Mouse (Mus musculus): Measurements from ENCODE around the gene Atf6b. TPM values are rescaled to one million over a fixed set of nuclear protein-coding genes. Genes with fewer than 3 reads are reported as not detected.

Gene Atf6b
- polyA plus RNA-seq, 1 experiment from 2014 or later, result 84.6 TPM

DNA sequence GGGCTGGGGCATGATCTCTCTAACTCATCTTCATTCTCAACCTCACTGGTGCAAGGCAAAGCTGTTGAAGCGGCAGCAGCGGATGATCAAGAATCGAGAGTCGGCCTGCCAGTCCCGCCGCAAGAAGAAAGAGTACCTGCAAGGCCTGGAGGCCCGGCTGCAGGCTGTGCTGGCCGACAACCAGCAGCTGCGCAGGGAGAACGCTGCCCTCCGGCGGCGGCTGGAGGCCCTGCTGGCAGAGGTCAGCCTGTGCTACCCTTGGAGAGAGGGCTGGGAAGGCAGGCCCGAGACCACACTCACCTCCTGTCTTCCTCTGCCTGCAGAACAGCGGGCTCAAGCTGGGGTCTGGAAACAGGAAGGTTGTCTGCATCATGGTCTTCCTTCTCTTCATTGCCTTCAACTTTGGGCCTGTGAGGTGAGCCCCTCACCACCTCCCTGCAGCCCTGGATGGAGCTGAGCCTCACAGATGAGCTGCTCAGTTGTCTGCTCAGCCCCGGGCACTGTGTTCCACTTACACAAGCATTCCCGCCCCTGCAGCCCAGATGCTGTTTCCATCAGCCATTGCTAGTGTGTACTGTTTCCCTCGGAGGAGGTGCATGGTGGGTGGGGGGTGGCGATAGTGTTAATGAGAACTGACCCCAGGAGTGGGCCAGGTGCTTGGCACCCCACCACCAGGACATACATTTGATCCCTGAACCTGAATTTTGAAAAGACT is 4.7 kb downstream of the Atf6b start:
- ATAC-seq (ENCODE audit: borderline replicate concordance, extremely low read depth, low FRiP score, low TSS enrichment), result no peak
- Histone ChIP-seq H3K27ac (no peak overlapping the region), H3K9ac (no peak overlapping the region), H3K9me3 (no peaks in the 10 kb centered on the region), H3K4me2 (no peak overlapping the region), H3K4me3 (no peak overlapping the region), H3K27me3 (no peaks in the 10 kb centered on the region), H3K36me3 (peaks cover 45% of the 10 kb centered on the region), H3K4me1 (peaks cover 38% of the 10 kb centered on the region)
- 49% methylated on average over 19 of the region's 19 CpGs for WGBS

DNA sequence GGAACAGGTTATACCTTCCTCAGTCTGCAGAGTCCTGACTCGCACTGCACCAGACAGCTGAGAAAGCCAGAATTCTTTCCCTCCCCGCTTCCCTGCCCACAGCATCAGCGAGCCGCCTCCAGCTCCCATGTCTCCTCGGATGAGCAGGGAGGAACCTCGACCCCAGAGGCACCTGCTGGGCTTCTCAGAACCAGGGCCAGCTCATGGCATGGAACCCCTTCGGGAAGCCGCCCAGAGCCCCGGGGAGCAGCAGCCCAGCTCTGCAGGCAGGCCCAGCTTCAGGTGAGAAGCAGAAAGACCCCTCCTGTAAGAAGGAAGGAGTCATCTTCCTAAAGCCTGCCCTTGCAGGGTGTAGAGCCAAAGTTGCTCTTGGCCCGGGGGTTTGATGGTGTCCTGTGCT is 5.6 kb downstream of the Atf6b start:
- no peak overlapping the region for H3K27ac ChIP-seq
- no peak for ATAC-seq (ENCODE audit: borderline replicate concordance, extremely low read depth, low FRiP score, low TSS enrichment)
- H3K4me2 ChIP-seq, result no peak overlapping the region
- H3K36me3 ChIP-seq, result peaks cover 45% of the 10 kb centered on the region
- no peaks in the 10 kb centered on the region for H3K9me3 ChIP-seq
- no peak overlapping the region for H3K4me3 ChIP-seq
- H3K27me3 ChIP-seq, result no peaks in the 10 kb centered on the region
- H3K4me1 ChIP-seq, result peaks cover 37% of the 10 kb centered on the region
- WGBS, result 87% methylated on average over 10 of the region's 10 CpGs
- H3K9ac ChIP-seq, result no peak overlapping the region

DNA sequence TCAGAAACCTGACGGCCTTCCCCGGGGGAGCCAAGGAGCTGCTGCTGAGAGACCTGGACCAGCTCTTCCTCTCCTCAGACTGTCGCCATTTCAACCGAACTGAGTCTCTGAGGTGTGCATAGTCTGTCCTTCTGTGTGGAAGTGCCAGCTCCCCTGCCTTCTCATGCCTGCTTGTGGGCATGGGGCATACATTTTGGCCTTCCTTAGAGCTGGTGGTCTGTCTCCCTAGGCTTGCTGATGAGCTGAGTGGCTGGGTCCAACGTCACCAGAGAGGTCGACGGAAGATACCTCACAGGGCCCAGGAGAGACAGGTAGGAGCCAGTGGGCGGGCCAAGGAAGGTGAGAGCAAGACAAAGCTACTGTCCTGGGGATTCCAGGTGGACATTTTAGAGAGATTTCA is 6.0 kb downstream of the Atf6b start:
- Histone ChIP-seq H3K36me3 (peaks cover 45% of the 10 kb centered on the region), H3K27ac (no peak overlapping the region)
- WGBS, result 90% methylated on average over 8 of the region's 8 CpGs

DNA sequence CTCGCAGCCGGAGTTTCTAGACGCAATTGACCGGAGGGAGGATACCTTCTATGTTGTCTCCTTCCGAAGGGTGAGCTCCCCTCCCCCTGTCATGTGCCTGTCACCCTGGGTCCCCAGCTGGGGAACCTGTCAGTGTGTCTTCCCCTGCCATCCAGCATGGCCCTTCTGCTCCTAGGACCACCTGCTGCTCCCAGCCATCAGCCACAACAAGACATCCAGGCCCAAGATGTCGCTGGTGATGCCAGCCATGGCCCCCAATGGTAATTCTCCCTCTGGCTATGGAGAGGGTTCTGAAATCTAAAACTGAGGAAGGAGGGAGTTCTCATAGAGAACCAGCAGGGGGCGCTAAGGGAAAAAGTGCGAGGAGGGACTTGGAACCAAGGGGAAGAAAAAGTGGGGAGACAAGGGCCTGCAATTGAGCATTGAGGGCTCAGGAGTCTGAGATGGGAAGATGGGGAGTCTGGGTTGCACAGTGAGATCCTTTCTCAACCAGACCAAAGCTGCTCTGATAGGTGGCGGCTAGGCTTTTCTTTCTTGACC is 6.9 kb downstream of the Atf6b start:
- no peaks in the 10 kb centered on the region for H3K9me3 ChIP-seq
- no peak overlapping the region for H3K27ac ChIP-seq
- H3K36me3 ChIP-seq, result peaks cover 45% of the 10 kb centered on the region
- H3K27me3 ChIP-seq, result peaks cover 4% of the 10 kb centered on the region; the same call in 1 of the 2 replicates
- no peak for ATAC-seq (ENCODE audit: borderline replicate concordance, extremely low read depth, low FRiP score, low TSS enrichment)
- no peak overlapping the region for H3K4me3 ChIP-seq
- no peak overlapping the region for H3K4me2 ChIP-seq
- H3K4me1 ChIP-seq, result peaks cover 27% of the 10 kb centered on the region
- WGBS, result 63% methylated on average over 9 of the region's 9 CpGs
- no peak overlapping the region for H3K9ac ChIP-seq

More for the DNA sequence above, 6.0 kb downstream of the Atf6b start:
- Histone ChIP-seq H3K4me2 (no peak overlapping the region), H3K27me3 (no peaks in the 10 kb centered on the region; the same call in 1 of the 2 replicates), H3K4me3 (no peak overlapping the region), H3K9me3 (no peaks in the 10 kb centered on the region), H3K9ac (no peak overlapping the region), H3K4me1 (peaks cover 33% of the 10 kb centered on the region)
- no peak for ATAC-seq (ENCODE audit: borderline replicate concordance, extremely low read depth, low FRiP score, low TSS enrichment)

DNA sequence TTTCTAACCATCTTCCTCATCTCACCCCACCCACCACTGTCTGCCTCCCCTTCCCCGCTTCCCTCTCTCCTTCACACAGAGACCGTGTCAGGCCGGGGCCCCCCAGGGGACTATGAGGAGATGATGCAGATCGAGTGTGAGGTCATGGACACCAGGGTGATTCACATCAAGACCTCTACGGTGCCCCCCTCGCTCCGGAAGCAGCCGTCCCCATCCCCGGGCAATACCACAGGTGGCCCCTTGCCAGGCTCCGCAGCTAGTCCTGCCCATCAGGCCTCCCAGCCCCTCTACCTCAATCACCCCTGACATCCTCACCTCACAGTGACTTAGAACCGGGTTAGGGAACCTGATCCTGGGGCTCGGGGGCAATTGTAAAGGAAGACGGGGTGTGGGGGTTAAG is 7.4 kb downstream of the Atf6b start:
- H3K36me3 ChIP-seq, result peaks cover 41% of the 10 kb centered on the region
- no peak for ATAC-seq (ENCODE audit: borderline replicate concordance, extremely low read depth, low FRiP score, low TSS enrichment)
- no peak overlapping the region for H3K4me3 ChIP-seq
- H3K27ac ChIP-seq, result no peak overlapping the region; the same call in 1 of the 2 replicates
- 91% methylated on average over 13 of the region's 13 CpGs for WGBS
- peaks cover 10% of the 10 kb centered on the region for H3K27me3 ChIP-seq
- no peak overlapping the region for H3K9ac ChIP-seq
- peaks cover 27% of the 10 kb centered on the region for H3K4me1 ChIP-seq
- no peaks in the 10 kb centered on the region for H3K9me3 ChIP-seq
- H3K4me2 ChIP-seq, result no peak overlapping the region

DNA sequence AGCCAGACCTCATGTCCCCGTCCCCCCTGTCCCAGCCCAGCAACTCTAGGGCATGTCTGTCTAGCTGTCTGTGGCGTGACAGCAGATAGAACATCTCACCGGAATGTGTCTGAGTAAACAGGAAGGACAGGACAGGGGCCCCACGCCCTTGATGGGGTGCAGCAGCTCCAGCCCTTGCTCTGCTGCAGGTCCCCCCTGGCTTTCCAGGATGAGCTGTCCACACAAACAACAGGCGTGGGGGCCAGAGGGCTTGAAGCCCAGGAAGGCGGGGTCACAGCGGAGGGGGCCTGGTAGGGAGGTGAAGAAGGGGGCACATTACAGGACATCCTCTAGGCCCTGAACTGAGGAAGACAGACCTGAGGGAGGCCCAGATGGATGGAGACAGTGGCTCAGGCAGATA is 8.2 kb downstream of the Atf6b start:
- Histone ChIP-seq H3K36me3 (peaks cover 33% of the 10 kb centered on the region), H3K9ac (no peak overlapping the region), H3K27ac (peak overlapping the region; percentile 49), H3K4me3 (no peak overlapping the region), H3K9me3 (no peaks in the 10 kb centered on the region), H3K4me2 (no peak overlapping the region), H3K4me1 (peaks cover 27% of the 10 kb centered on the region), H3K27me3 (peaks cover 18% of the 10 kb centered on the region)
- peak; percentile 17; the same call in 1 of the 2 replicates for ATAC-seq (ENCODE audit: borderline replicate concordance, extremely low read depth, low FRiP score, low TSS enrichment)
- 34% methylated on average over 7 of the region's 7 CpGs for WGBS

DNA sequence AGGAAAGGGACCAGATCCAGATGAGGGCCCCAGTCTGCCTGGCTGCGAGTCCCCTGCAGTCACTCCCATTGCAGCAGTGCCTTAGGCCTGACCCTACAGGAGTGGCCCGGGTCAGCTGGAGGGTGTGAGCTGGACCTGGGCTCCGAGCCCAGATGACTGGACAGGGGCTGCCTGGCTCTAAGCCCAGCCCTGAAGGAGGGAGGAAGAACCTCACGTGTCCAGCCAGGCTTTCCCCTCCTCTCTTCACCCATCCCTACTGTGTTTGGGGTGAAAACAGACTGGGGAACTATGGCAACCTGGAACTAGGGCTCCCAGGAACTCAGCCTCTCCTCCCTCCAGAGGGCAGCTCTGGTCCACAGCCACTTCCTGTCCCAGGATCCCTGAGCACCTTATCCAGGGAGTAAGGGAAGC is 8.6 kb downstream of the Atf6b start:
- WGBS, result 22% methylated on average over 4 of the region's 4 CpGs
- Histone ChIP-seq H3K4me3 (no peak overlapping the region), H3K36me3 (peaks cover 30% of the 10 kb centered on the region), H3K27ac (peak overlapping the region; percentile 49), H3K4me2 (no peak overlapping the region), H3K27me3 (peaks cover 22% of the 10 kb centered on the region), H3K9ac (no peak overlapping the region), H3K9me3 (no peaks in the 10 kb centered on the region), H3K4me1 (peaks cover 27% of the 10 kb centered on the region)
- peak; percentile 87 for ATAC-seq (ENCODE audit: borderline replicate concordance, extremely low read depth, low FRiP score, low TSS enrichment)

DNA sequence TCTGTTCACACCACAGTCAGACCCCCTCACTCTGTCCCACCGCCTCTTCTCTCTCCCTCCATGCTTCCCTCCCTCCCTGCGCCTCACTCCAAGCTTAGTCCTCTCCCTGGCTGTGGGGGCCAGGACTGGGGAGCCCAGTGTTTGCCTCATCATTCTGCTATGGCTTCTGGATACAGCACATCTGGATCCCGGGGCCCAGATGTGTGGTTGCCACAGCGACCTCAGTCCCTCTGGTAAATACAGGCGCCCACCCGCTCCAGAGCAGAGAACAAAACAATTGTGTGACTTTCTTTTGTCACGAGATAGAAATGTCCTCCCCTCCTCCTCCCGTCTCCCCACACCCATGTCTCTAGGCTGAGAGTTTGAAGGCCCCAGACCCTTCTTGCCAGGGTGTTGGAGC is 9.7 kb downstream of the Atf6b start:
- H3K36me3 ChIP-seq, result peaks cover 21% of the 10 kb centered on the region
- H3K27ac ChIP-seq, result no peak overlapping the region
- H3K4me2 ChIP-seq, result no peak overlapping the region
- H3K9me3 ChIP-seq, result no peaks in the 10 kb centered on the region
- no peak for ATAC-seq (ENCODE audit: borderline replicate concordance, extremely low read depth, low FRiP score, low TSS enrichment)
- peaks cover 38% of the 10 kb centered on the region for H3K4me1 ChIP-seq
- 46% methylated on average over 8 of the region's 8 CpGs for WGBS
- peaks cover 31% of the 10 kb centered on the region for H3K27me3 ChIP-seq
- H3K4me3 ChIP-seq, result no peak overlapping the region
- H3K9ac ChIP-seq, result no peak overlapping the region

DNA sequence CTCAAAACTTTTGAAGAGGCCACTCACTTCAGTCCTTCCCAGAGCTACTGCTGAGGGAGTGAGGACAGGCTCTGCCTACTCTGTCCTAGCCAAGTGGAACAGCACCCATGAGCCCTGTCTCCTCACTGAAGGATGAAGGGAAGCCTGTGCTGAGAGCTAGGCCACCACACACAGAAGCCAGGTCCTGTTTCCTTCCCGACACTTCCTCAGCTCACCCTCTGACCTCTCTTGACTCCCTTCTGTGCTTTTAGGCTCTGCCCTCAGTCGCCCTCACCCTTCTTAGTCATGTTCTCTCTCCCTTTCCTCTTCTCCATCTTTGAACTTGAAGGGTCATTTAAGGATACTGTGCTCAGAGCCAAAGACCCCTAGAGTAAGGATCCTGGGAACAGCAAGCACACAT is 10.3 kb downstream of the Atf6b start:
- Histone ChIP-seq H3K4me2 (no peak overlapping the region), H3K4me3 (no peak overlapping the region), H3K9ac (no peak overlapping the region), H3K4me1 (peaks cover 39% of the 10 kb centered on the region), H3K36me3 (peaks cover 15% of the 10 kb centered on the region), H3K27me3 (peaks cover 31% of the 10 kb centered on the region), H3K27ac (no peak overlapping the region), H3K9me3 (no peaks in the 10 kb centered on the region)
- 35% methylated on average over 2 of the region's 2 CpGs for WGBS
- ATAC-seq (ENCODE audit: borderline replicate concordance, extremely low read depth, low FRiP score, low TSS enrichment), result no peak

DNA sequence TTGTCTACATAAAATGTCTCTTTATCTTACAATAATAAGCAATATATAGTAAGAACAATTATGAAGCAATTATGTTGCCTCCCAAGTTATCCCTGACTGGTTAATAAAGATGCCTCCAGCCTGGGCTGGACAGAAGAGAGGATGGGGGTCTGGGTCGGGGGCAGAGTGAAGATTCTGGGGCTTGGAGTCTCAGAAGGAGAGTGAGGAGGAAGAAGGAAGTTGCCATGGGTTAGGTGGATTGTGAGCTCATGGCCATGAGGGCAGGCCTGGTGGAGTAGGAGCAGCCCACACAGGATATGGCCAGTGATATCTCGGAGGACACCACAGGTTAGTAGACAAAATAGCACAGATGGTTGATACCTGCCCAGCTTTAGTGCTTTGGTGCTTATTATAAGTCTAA is 11.2 kb downstream of the Atf6b start:
- H3K4me2 ChIP-seq, result no peak overlapping the region
- peaks cover 39% of the 10 kb centered on the region for H3K4me1 ChIP-seq
- H3K9ac ChIP-seq, result no peak overlapping the region
- H3K9me3 ChIP-seq, result no peaks in the 10 kb centered on the region
- WGBS, result 64% methylated on average over 2 of the region's 2 CpGs
- no peak for ATAC-seq (ENCODE audit: borderline replicate concordance, extremely low read depth, low FRiP score, low TSS enrichment)
- H3K4me3 ChIP-seq, result no peak overlapping the region
- H3K27me3 ChIP-seq, result peaks cover 39% of the 10 kb centered on the region
- H3K27ac ChIP-seq, result no peak overlapping the region
- H3K36me3 ChIP-seq, result peaks cover 7% of the 10 kb centered on the region

DNA sequence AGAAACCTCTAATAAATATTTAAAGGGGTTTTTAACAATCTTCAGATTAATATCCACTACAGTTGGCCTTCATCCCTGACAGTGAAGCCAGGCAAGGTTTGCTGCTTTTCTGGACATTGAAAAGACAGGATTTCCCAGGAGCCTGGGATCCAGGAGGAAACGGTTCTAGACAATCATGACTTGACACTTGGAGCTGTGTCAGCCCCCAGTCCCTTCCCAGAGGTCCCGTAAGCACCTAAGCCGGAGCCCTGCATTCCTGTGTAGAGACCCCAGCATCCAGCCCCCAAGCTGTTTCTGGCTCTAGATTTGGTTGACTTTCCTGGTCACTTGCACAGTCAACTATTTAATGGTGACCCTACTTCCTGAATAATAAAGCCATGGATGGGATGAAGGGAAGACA is 11.6 kb downstream of the Atf6b start:
- WGBS, result 77% methylated on average over 3 of the region's 3 CpGs

DNA sequence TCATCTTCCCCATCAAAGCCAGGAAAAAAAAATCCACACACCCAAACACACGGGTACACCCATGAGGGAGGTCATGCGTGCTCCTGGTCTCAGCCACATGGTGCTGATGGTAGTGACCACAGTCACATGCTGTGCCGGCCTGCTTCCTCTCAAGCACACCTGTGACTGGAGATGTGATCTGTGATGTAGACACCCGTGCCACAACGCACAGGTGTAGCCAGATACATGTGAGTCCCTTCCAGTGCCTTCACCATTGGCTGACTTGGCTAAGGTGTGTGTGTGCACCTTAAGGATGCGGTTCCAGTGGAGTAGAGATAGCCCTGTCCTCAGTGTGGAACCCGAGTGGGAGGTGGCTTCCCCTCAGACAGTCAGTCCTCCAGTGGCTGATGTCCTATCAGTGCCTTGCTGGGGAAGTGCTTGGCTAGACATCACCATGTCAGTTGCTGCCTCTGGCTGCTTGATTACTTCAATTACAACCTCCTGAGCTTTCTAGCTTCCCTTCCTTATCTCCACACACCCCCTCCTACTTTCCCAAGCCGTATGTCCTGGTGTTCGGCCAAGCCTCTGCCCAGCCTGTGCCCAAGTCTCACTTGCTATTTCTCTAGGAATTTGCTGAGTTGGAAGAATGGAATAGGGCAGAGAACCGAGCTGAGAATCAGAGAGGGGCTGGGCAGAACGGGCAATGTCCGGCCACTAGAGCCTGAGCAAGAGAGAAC is 12.4 kb downstream of the Atf6b start:
- WGBS, result 51% methylated on average over 12 of the region's 12 CpGs
- H3K27ac ChIP-seq, result no peak overlapping the region
- ATAC-seq (ENCODE audit: borderline replicate concordance, extremely low read depth, low FRiP score, low TSS enrichment), result no peak
- H3K4me3 ChIP-seq, result no peak overlapping the region
- peaks cover 42% of the 10 kb centered on the region for H3K27me3 ChIP-seq
- H3K4me1 ChIP-seq, result peaks cover 35% of the 10 kb centered on the region
- H3K9me3 ChIP-seq, result no peaks in the 10 kb centered on the region
- H3K36me3 ChIP-seq, result no peaks in the 10 kb centered on the region
- H3K4me2 ChIP-seq, result no peak overlapping the region
- no peak overlapping the region for H3K9ac ChIP-seq

More for the DNA sequence above, 11.6 kb downstream of the Atf6b start:
- H3K4me2 ChIP-seq, result no peak overlapping the region
- H3K36me3 ChIP-seq, result 0 out of 2 replicates have a peak, but pooled peaks cover 3% of the 10 kb centered on the region
- no peak overlapping the region for H3K27ac ChIP-seq
- H3K27me3 ChIP-seq, result peaks cover 42% of the 10 kb centered on the region
- no peak overlapping the region for H3K9ac ChIP-seq
- H3K9me3 ChIP-seq, result no peaks in the 10 kb centered on the region
- peaks cover 39% of the 10 kb centered on the region for H3K4me1 ChIP-seq
- ATAC-seq (ENCODE audit: borderline replicate concordance, extremely low read depth, low FRiP score, low TSS enrichment), result no peak
- H3K4me3 ChIP-seq, result no peak overlapping the region
